Mouse (Mus musculus): ENCODE data around the gene Faf2. TPM values are rescaled to one million over a fixed set of nuclear protein-coding genes. Genes with fewer than 3 reads are reported as not detected.

Faf2 gene
- polyA plus RNA-seq (2016; fragmentation: Nextera tagmentation; extraction: Ambion mirVana): 86.6 and 92.4 TPM in 2 replicates

GRCm38 (mm10) chr13:54621155-54621932 is at the start of gene Faf2:
TSS of gene Faf2 (plus strand) at chr13:54621784.
- peak within 1 kb of the TSS; percentile 92 for H3K9ac ChIP-seq
- H3K27ac ChIP-seq: peak within 1 kb of the TSS; percentile 86
- WGBS: 12% methylated on average over 44 of the region's 44 CpGs
- no peaks in the 10 kb centered on the region for H3K9me3 ChIP-seq
- H3K4me2 ChIP-seq (replicated peaks): peak within 1 kb of the TSS; percentile 83
- H3K36me3 ChIP-seq: no peaks in the 10 kb centered on the region
- H3K4me1 ChIP-seq: peaks cover 13% of the 10 kb centered on the region
- ATAC-seq (ENCODE audit: insufficient number of reproducible peaks, insufficient read depth, low FRiP score, low TSS enrichment): peak; percentile 96
- no peaks in the 10 kb centered on the region for H3K27me3 ChIP-seq
- peak within 1 kb of the TSS; percentile 98 for H3K4me3 ChIP-seq

GRCm38 (mm10) chr13:54572621-54573020 is 49.0 kb upstream of the Faf2 start:
- no peaks in the 10 kb centered on the region for H3K27me3 ChIP-seq
- peaks cover 8% of the 10 kb centered on the region; the same call in 1 of the 2 replicates for H3K36me3 ChIP-seq
- no peaks in the 10 kb centered on the region for H3K9me3 ChIP-seq
- H3K4me2 ChIP-seq (replicated peaks): no peak overlapping the region
- H3K4me1 ChIP-seq: peaks cover 12% of the 10 kb centered on the region
- WGBS: 82% methylated on average over 4 of the region's 4 CpGs
- ATAC-seq (ENCODE audit: insufficient number of reproducible peaks, insufficient read depth, low FRiP score, low TSS enrichment): no peak
- no peak overlapping the region for H3K9ac ChIP-seq
- no peak overlapping the region for H3K4me3 ChIP-seq
- no peak overlapping the region for H3K27ac ChIP-seq

DNA sequence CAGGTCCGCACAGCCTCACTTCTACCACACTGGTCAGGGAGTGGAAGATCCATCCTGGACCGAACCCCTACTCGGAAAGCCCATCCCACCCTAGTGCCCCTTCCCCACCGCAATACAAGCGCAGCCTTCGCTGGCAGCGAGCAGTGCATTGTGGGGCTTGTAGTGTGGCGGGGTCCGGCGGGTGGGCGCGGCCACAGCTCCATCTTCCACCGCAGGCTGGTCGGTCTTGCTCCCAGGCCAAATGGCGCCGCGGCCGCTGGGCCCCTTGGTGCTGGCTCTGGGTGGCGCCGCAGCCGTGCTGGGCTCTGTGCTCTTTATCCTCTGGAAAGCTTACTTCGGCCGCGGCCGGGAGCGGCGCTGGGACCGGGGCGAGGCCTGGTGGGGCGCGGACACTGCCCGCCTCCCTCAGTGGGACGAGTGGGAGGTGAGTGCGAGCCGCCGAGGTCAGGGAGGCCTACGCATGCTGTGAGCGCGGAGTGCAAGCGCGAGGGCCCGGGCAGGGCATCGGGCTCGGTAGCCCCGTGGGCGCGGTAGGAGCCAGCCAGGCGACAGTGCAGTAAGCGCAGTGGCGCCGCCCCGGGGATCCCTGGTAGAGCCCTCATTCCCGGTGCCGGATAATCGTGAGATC is 46.6 kb upstream of the Faf2 start, which contains the start of gene Arl10:
Gene Arl10, plus strand, starts transcription at position 162 of the 628 bp plus-strand sequence.
- Histone ChIP-seq H3K4me1 (peaks cover 12% of the 10 kb centered on the region), H3K36me3 (peaks cover 31% of the 10 kb centered on the region; the same call in 1 of the 2 replicates), H3K9ac (peak within 1 kb of the TSS; percentile 91), H3K9me3 (no peaks in the 10 kb centered on the region), H3K4me2 (replicated peaks) (peak within 1 kb of the TSS; percentile 82), H3K4me3 (peak within 1 kb of the TSS; percentile 99), H3K27ac (peak within 1 kb of the TSS; percentile 77), H3K27me3 (no peaks in the 10 kb centered on the region)
- ATAC-seq (ENCODE audit: insufficient number of reproducible peaks, insufficient read depth, low FRiP score, low TSS enrichment): peak; percentile 85
- WGBS: under 1% methylated on average over 55 of the region's 55 CpGs

- H3K4me1 ChIP-seq: peaks cover 12% of the 10 kb centered on the region
- WGBS: under 1% methylated on average over 19 of the region's 19 CpGs
- peak overlapping the region; percentile 99 for H3K4me3 ChIP-seq
- peak overlapping the region; percentile 82 for H3K4me2 ChIP-seq (replicated peaks)
- no peaks in the 10 kb centered on the region for H3K9me3 ChIP-seq
- H3K9ac ChIP-seq: peak overlapping the region; percentile 91
- ATAC-seq (ENCODE audit: insufficient number of reproducible peaks, insufficient read depth, low FRiP score, low TSS enrichment): no peak
- H3K36me3 ChIP-seq: peaks cover 36% of the 10 kb centered on the region
- H3K27me3 ChIP-seq: no peaks in the 10 kb centered on the region
- peak overlapping the region; percentile 77; the same call in 1 of the 2 replicates for H3K27ac ChIP-seq
Observed at GRCm38 (mm10) chr13:54575489-54575888, 46.1 kb upstream of the Faf2 start.

- Histone ChIP-seq H3K27me3 (no peaks in the 10 kb centered on the region), H3K9me3 (no peaks in the 10 kb centered on the region), H3K27ac (no peak overlapping the region), H3K36me3 (peaks cover 56% of the 10 kb centered on the region), H3K9ac (no peak overlapping the region), H3K4me1 (peaks cover 12% of the 10 kb centered on the region), H3K4me3 (no peak overlapping the region), H3K4me2 (replicated peaks) (no peak overlapping the region)
- no peak for ATAC-seq (ENCODE audit: insufficient number of reproducible peaks, insufficient read depth, low FRiP score, low TSS enrichment)
- WGBS: 84% methylated on average over 21 of the region's 21 CpGs
Observed at GRCm38 (mm10) chr13:54577652-54578507, 43.7 kb upstream of the Faf2 start.

- H3K9ac ChIP-seq: no peak overlapping the region
- no peak overlapping the region for H3K4me3 ChIP-seq
- ATAC-seq (ENCODE audit: insufficient number of reproducible peaks, insufficient read depth, low FRiP score, low TSS enrichment): no peak
- H3K9me3 ChIP-seq: no peaks in the 10 kb centered on the region
- H3K4me1 ChIP-seq: peaks cover 2% of the 10 kb centered on the region; the same call in 1 of the 2 replicates
- H3K27ac ChIP-seq: no peak overlapping the region
- H3K4me2 ChIP-seq (replicated peaks): no peak overlapping the region
- no peaks in the 10 kb centered on the region for H3K27me3 ChIP-seq
- peaks cover 90% of the 10 kb centered on the region for H3K36me3 ChIP-seq
- WGBS: 79% methylated on average over 2 of the region's 2 CpGs
Observed at GRCm38 (mm10) chr13:54581385-54581784, 40.2 kb upstream of the Faf2 start.

DNA sequence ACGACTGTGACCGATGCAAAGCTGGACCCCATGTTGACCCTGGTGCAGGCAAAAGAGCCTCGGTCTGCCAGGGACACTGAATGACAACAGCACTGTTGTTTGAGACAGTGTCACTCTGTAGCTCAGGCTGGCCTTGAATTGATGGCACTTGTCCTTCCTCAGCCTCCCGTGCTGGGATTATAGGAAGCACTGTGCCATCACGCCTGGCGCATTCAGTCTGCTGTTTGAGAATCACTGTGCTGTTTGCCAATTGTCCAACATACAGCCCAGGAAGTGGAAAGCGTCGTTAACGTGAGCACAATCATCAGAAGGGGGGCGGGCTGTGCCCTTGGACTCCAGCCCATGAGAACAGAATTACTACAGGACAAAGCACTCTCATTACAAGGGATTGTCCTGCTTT is 39.5 kb upstream of the Faf2 start:
- H3K9me3 ChIP-seq: no peaks in the 10 kb centered on the region
- H3K36me3 ChIP-seq: peaks cover 87% of the 10 kb centered on the region
- no peaks in the 10 kb centered on the region for H3K4me1 ChIP-seq
- H3K4me2 ChIP-seq (replicated peaks): no peak overlapping the region
- H3K27me3 ChIP-seq: no peaks in the 10 kb centered on the region
- H3K27ac ChIP-seq: no peak overlapping the region
- no peak for ATAC-seq (ENCODE audit: insufficient number of reproducible peaks, insufficient read depth, low FRiP score, low TSS enrichment)
- no peak overlapping the region for H3K4me3 ChIP-seq
- 79% methylated on average over 10 of the region's 10 CpGs for WGBS
- no peak overlapping the region for H3K9ac ChIP-seq

DNA sequence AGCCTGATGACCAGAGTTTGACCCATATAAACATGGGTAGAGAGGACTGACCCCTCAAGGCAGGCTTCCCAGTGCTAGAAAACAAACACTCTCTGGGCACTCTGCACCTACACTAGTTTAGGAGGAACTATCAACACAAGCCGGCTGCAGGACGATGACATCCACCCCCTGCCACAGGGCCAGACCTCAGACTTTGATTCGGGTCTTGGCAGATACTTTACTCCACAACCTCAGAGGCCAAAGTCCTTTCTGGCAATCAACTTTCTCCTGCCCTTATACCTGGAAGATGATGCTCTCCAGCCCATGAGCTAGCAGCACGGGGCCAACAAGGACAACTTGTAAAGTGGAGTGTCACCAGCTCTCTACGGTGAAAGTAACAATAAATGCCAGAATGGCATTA is 38.7 kb upstream of the Faf2 start:
- ATAC-seq (ENCODE audit: insufficient number of reproducible peaks, insufficient read depth, low FRiP score, low TSS enrichment): no peak
- H3K9me3 ChIP-seq: no peaks in the 10 kb centered on the region
- H3K4me3 ChIP-seq: no peak overlapping the region
- 84% methylated on average over 5 of the region's 5 CpGs for WGBS
- H3K4me1 ChIP-seq: no peaks in the 10 kb centered on the region
- peaks cover 85% of the 10 kb centered on the region for H3K36me3 ChIP-seq
- H3K4me2 ChIP-seq (replicated peaks): no peak overlapping the region
- no peak overlapping the region for H3K9ac ChIP-seq
- H3K27ac ChIP-seq: no peak overlapping the region
- no peaks in the 10 kb centered on the region for H3K27me3 ChIP-seq

GRCm38 (mm10) chr13:54585831-54586230 is 35.8 kb upstream of the Faf2 start:
- Histone ChIP-seq H3K36me3 (peaks cover 58% of the 10 kb centered on the region), H3K27me3 (no peaks in the 10 kb centered on the region), H3K9me3 (no peaks in the 10 kb centered on the region), H3K4me2 (replicated peaks) (no peak overlapping the region), H3K4me1 (peaks cover under 1% of the 10 kb centered on the region), H3K9ac (no peak overlapping the region), H3K27ac (no peak overlapping the region), H3K4me3 (no peak overlapping the region)
- WGBS: 89% methylated on average over 11 of the region's 11 CpGs
- no peak for ATAC-seq (ENCODE audit: insufficient number of reproducible peaks, insufficient read depth, low FRiP score, low TSS enrichment)

GRCm38 (mm10) chr13:54589414-54589995 is 32.1 kb upstream of the Faf2 start:
- ATAC-seq (ENCODE audit: insufficient number of reproducible peaks, insufficient read depth, low FRiP score, low TSS enrichment): no peak
- Histone ChIP-seq H3K9ac (peak overlapping the region; percentile 50), H3K36me3 (peaks cover 25% of the 10 kb centered on the region), H3K27ac (no peak overlapping the region), H3K4me3 (peak overlapping the region; percentile 78), H3K27me3 (no peaks in the 10 kb centered on the region), H3K4me2 (replicated peaks) (peak overlapping the region; percentile 68), H3K4me1 (peaks cover 10% of the 10 kb centered on the region), H3K9me3 (no peaks in the 10 kb centered on the region)
- WGBS: 2% methylated on average over 24 of the region's 24 CpGs
